Mouse (Mus musculus) liver, embryonic 14.5 days (tissue): Measurements from ENCODE around the gene Lrrc71. TPM values are rescaled to one million over a fixed set of nuclear protein-coding genes. Genes with fewer than 3 reads are reported as not detected.

Source experiments
- ATAC-seq: fragments of 200-750 bp; cut with Nextera tagmentation; 2 replicates; pipeline ENCODE4 v1.8.0; 2017; ENCODE audit warnings: moderate number of reproducible peaks, mild to moderate bottlenecking, moderate library complexity; ENCODE audit not compliant: insufficient read depth
- DNase-seq, 3 experiments: peaks; one replicate each; pipeline ENCODE4 v3.0.0-alpha.2; 2012 to 2013; ENCODE audit warnings: low read depth in 3 of 3, low spot score in 3 of 3
- H3K27ac ChIP-seq: fragments of 300-500 bp; sonication (generic); 2 replicates; pipeline ENCODE4 v1.5.1; 2014; ENCODE audit warnings: moderate library complexity, mild to moderate bottlenecking, control low read depth, inconsistent platforms
- H3K27me3 ChIP-seq: fragments of 300-500 bp; sonication (generic); 2 replicates; pipeline ENCODE4 v1.6.1; 2014; ENCODE audit warnings: mild to moderate bottlenecking, low read length, moderate library complexity; ENCODE audit not compliant: control insufficient read depth, insufficient read depth
- H3K36me3 ChIP-seq: fragments of 300-500 bp; sonication (generic); replicated peaks from 2 replicates; pipeline ENCODE4 v1.6.1; 2014; ENCODE audit warnings: low read depth; ENCODE audit not compliant: control insufficient read depth, insufficient read depth
- H3K4me1 ChIP-seq, 2 experiments: fragments of 200-500 bp in 1 of 2; fragments of 300-500 bp in 1 of 2; sonication (generic) in 1 of 2; replicated peaks; 2 replicates each; pipeline ENCODE4 v1.6.1; 2012 to 2014; ENCODE audit warnings: antibody characterized with exemption in 1 of 2, inconsistent platforms in 1 of 2, low read length in 1 of 2; ENCODE audit not compliant: control insufficient read depth in 2 of 2, insufficient read depth in 2 of 2
- H3K4me2 ChIP-seq: fragments of 300-500 bp; sonication (generic); 2 replicates; pipeline ENCODE4 v1.6.1; 2014; ENCODE audit warnings: low read depth, mild to moderate bottlenecking, control low read depth, moderate library complexity
- H3K4me3 ChIP-seq, 2 experiments: fragments of 200-500 bp in 1 of 2; fragments of 300-500 bp in 1 of 2; sonication (generic) in 1 of 2; 2 replicates each; pipeline ENCODE4 v1.5.1; 2012 to 2014; ENCODE audit warnings: low read depth in 2 of 2, low read length in 2 of 2, mild to moderate bottlenecking in 2 of 2, control low read depth in 1 of 2, inconsistent platforms in 1 of 2, moderate library complexity in 1 of 2; ENCODE audit not compliant: insufficient read depth in 1 of 2
- H3K9ac ChIP-seq: fragments of 300-500 bp; sonication (generic); replicated peaks from 2 replicates; pipeline ENCODE4 v1.6.1; 2014; ENCODE audit warnings: mild to moderate bottlenecking, control low read depth, moderate library complexity
- H3K9me3 ChIP-seq: fragments of 300-500 bp; sonication (generic); 2 replicates; pipeline ENCODE4 v1.6.1; 2016; ENCODE audit warnings: low read length, mixed read lengths; ENCODE audit not compliant: control insufficient read depth
- CTCF ChIP-seq: IDR thresholded peaks from 2 replicates; pipeline ENCODE4 v1.5.1; 2016; ENCODE audit warnings: antibody characterized with exemption, low read depth, control low read depth
- EP300 ChIP-seq: IDR thresholded peaks from 2 replicates; pipeline ENCODE4 v1.6.1; 2016; ENCODE audit warnings: antibody characterized with exemption, low read depth
- WGBS: fragments of 180-500 bp; shearing (Covaris S2); extraction: QIAGEN DNeasy Blood & Tissue Kit; methylation state at CpG from one replicate; pipeline ENCODE4 v1.1.7; 2014; ENCODE audit not compliant: insufficient replicate concordance; 5-methylcytosine and 5-hydroxymethylcytosine counted together
- polyA plus RNA-seq, 2 experiments: library from polyadenylated mRNA; depleted of rRNA in 1 of 2; stranded (reverse) in 1 of 2; unstranded in 1 of 2; fragments of >200 nt; fragmentation: Nextera tagmentation in 1 of 2; extraction: Ambion mirVana in 1 of 2; gene quantifications; 2 replicates each; pipeline versions ENCODE4 v1.2.1 to v1.2.3; 2012 to 2014

The Lrrc71 gene
- polyA plus RNA-seq, 2 experiments: 0.08 to 0.29 TPM

GRCm38 (mm10) chr3:87758641-87759040 lies 10.2 kb upstream of the Lrrc71 start:
- Histone ChIP-seq H3K27me3 (no peaks in the 10 kb centered on the region), H3K4me1 (no peaks in the 10 kb centered on the region), H3K36me3 (no peaks in the 10 kb centered on the region), H3K9ac (no peak overlapping the region), H3K27ac (no peak overlapping the region), H3K4me3 (no peak overlapping the region), H3K4me2 (no peak overlapping the region), H3K9me3 (no peaks in the 10 kb centered on the region)
- ATAC-seq (no peak), DNase-seq (no peak)
- 38% methylated on average over 5 of the region's 5 CpGs for WGBS
- TF ChIP-seq CTCF (no peak), EP300 (no peak)

- no peak overlapping the region for H3K4me3 ChIP-seq
- ATAC-seq: no peak
Observed at GRCm38 (mm10) chr3:87756488-87756887, 8.1 kb upstream of the Lrrc71 start.

GRCm38 (mm10) chr3:87755964-87756363 lies 7.5 kb upstream of the Lrrc71 start:
- H3K36me3 ChIP-seq: no peaks in the 10 kb centered on the region
- no peak overlapping the region for H3K4me3 ChIP-seq
- WGBS: 20% methylated on average over 24 of the region's 24 CpGs
- H3K27me3 ChIP-seq: no peaks in the 10 kb centered on the region
- TF ChIP-seq EP300 (no peak), CTCF (peak; percentile 93)
- no peak overlapping the region for H3K9ac ChIP-seq
- DNase-seq (no peak), ATAC-seq (peak; percentile 48; the same call in 1 of the 2 replicates)
- no peaks in the 10 kb centered on the region for H3K9me3 ChIP-seq
- H3K27ac ChIP-seq: no peak overlapping the region
- H3K4me2 ChIP-seq: no peak overlapping the region
- H3K4me1 ChIP-seq: no peaks in the 10 kb centered on the region

More at GRCm38 (mm10) chr3:87756488-87756887, 8.1 kb upstream of the Lrrc71 start:
- no peaks in the 10 kb centered on the region for H3K27me3 ChIP-seq
- WGBS: 72% methylated on average over 20 of the region's 20 CpGs
- no peak overlapping the region for H3K27ac ChIP-seq
- H3K4me1 ChIP-seq: no peaks in the 10 kb centered on the region
- no peak overlapping the region for H3K9ac ChIP-seq
- no peaks in the 10 kb centered on the region for H3K36me3 ChIP-seq
- no peak for DNase-seq
- TF ChIP-seq CTCF: no peak
- no peak for TF ChIP-seq EP300
- H3K4me2 ChIP-seq: no peak overlapping the region
- no peaks in the 10 kb centered on the region for H3K9me3 ChIP-seq

- no peak overlapping the region for H3K4me2 ChIP-seq
- no peaks in the 10 kb centered on the region for H3K27me3 ChIP-seq
- H3K4me1 ChIP-seq: no peaks in the 10 kb centered on the region
- 82% methylated on average over 13 of the region's 13 CpGs for WGBS
- no peaks in the 10 kb centered on the region for H3K9me3 ChIP-seq
- H3K9ac ChIP-seq: no peak overlapping the region
- DNase-seq (no peak), ATAC-seq (no peak)
- H3K4me3 ChIP-seq: no peak overlapping the region
- no peak overlapping the region for H3K27ac ChIP-seq
- H3K36me3 ChIP-seq: no peaks in the 10 kb centered on the region
- TF ChIP-seq EP300: no peak
- no peak for TF ChIP-seq CTCF
Observed at GRCm38 (mm10) chr3:87753829-87754228, 5.4 kb upstream of the Lrrc71 start.

- no peak for TF ChIP-seq CTCF
- TF ChIP-seq EP300: no peak
- 73% methylated on average over 3 of the region's 3 CpGs for WGBS
- H3K9me3 ChIP-seq: no peaks in the 10 kb centered on the region
- DNase-seq (no peak), ATAC-seq (no peak)
- no peaks in the 10 kb centered on the region for H3K4me1 ChIP-seq
- no peaks in the 10 kb centered on the region for H3K27me3 ChIP-seq
- no peaks in the 10 kb centered on the region for H3K36me3 ChIP-seq
- no peak overlapping the region for H3K9ac ChIP-seq
- H3K4me2 ChIP-seq: no peak overlapping the region
- H3K27ac ChIP-seq: no peak overlapping the region
- H3K4me3 ChIP-seq: no peak overlapping the region
Observed at GRCm38 (mm10) chr3:87752567-87752966, 4.1 kb upstream of the Lrrc71 start.
